Mouse (Mus musculus) T-cell, adult 2 months (primary cell): Measurements from ENCODE around the gene Pcyt2.
A peak's percentile ranks its signal among the peaks of the same experiment; 100 is the strongest.
"Not testable (repeated sequence)": the region's sequence is repeated elsewhere in the genome, so short reads cannot be mapped to it uniquely, and the experiment has no call there.

Experiments
- DNase-seq: peaks from one replicate; pipeline ENCODE4 v3.0.0; 2022; ENCODE audit warnings: low spot score

Pcyt2 gene

GRCm38 (mm10) chr11:120615606-120616203 is 2.0 kb downstream of the Pcyt2 start:
- DNase-seq: no peak

GRCm38 (mm10) chr11:120615167-120615566 is 2.6 kb downstream of the Pcyt2 start:
- DNase-seq: no peak

- no peak for DNase-seq
Observed at GRCm38 (mm10) chr11:120613976-120614375, 3.8 kb downstream of the Pcyt2 start.

GRCm38 (mm10) chr11:120613481-120613972 is 4.2 kb downstream of the Pcyt2 start:
- DNase-seq: no peak

GRCm38 (mm10) chr11:120612763-120613162 is 5.0 kb downstream of the Pcyt2 start:
- peak; percentile 77 for DNase-seq

- DNase-seq: no peak
Observed at GRCm38 (mm10) chr11:120610477-120611046, 7.2 kb downstream of the Pcyt2 start.

GRCm38 (mm10) chr11:120609250-120609649 is 8.5 kb downstream of the Pcyt2 start:
- DNase-seq: no peak

GRCm38 (mm10) chr11:120608241-120609034 is 9.3 kb downstream of the Pcyt2 start, which contains the start of gene Npb:
Npb (plus strand) TSS chr11:120608477.
- no peak for DNase-seq

- DNase-seq: no peak
Observed at GRCm38 (mm10) chr11:120606764-120607163, 11.0 kb downstream of the Pcyt2 start.

- DNase-seq: no peak
Observed at GRCm38 (mm10) chr11:120605667-120606066, 12.1 kb downstream of the Pcyt2 start.

- DNase-seq: no peak
Observed at GRCm38 (mm10) chr11:120603545-120603944, 14.2 kb downstream of the Pcyt2 start.

- DNase-seq: peak; percentile 68
Observed at GRCm38 (mm10) chr11:120600716-120601115, 17.0 kb downstream of the Pcyt2 start.

GRCm38 (mm10) chr11:120598990-120599549 is 18.7 kb downstream of the Pcyt2 start:
- no peak for DNase-seq

- DNase-seq: peak; percentile 95
Observed at GRCm38 (mm10) chr11:120598283-120598989, 19.3 kb downstream of the Pcyt2 start, which contains the start of the genes Alyref and Anapc11. Alyref (minus strand) TSS chr11:120598365. Anapc11 (plus strand) TSS chr11:120598421.

GRCm38 (mm10) chr11:120597240-120598235 is 20.2 kb downstream of the Pcyt2 start:
- DNase-seq: no peak

GRCm38 (mm10) chr11:120588531-120588930 is 29.2 kb downstream of the Pcyt2 start:
- DNase-seq: no peak

- no peak for DNase-seq
Observed at GRCm38 (mm10) chr11:120583937-120584336, 33.8 kb downstream of the Pcyt2 start.

- DNase-seq: not testable (repeated sequence)
Observed at GRCm38 (mm10) chr11:120582982-120583293, 34.8 kb downstream of the Pcyt2 start.

GRCm38 (mm10) chr11:120582268-120582981 is 35.3 kb downstream of the Pcyt2 start:
- peak; percentile 60 for DNase-seq
